Mouse (Mus musculus): ENCODE measurements around the gene Snap91.

GRCm38 (mm10) chr9:86916543-86916942 is 36.1 kb upstream of the Snap91 start:
- no peak for TF ChIP-seq POLR2A (IDR thresholded peaks at IDR 0.05; ENCODE audit: borderline replicate concordance, extremely low read depth, low read depth, low read length)
- TF ChIP-seq CTCF (IDR thresholded peaks at IDR 0.05; ENCODE audit: insufficient read depth, low read length) = no peak
